Mouse (Mus musculus): ENCODE measurements at regions not wholly inside any gene's neighbourhood (a gene's known extent, or its start where the extent isn't known, plus 50 kb on each side); places are given as distances from the start of the nearest gene placed in this dataset.

DNA sequence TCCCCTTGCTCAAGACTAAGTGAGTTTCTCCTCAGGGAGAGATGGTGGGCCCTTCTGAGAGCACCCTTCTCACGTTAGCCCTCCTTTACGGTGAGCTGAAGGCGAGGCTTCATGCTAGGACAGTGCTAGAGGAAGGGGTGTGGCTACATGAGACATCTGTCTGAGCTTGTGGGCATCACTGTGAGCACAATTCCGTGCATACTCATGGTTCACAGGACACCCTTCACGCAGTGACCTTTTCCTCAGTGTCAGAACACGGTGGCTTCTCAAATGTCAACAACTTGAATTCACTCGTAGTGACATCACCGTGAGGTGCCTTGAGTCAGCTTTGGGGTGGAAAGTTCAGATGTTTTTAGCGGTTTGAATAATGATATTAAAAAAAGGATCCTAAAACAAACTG is 58.5 kb upstream of the Id2 start:
- H3K4me3 ChIP-seq (ENCODE audit: insufficient read depth, low read depth, low read length) = no peak overlapping the region
- H3K27ac ChIP-seq (ENCODE audit: insufficient read depth, low read depth, low read length) = no peak overlapping the region
- no peak for TF ChIP-seq POLR2A (IDR thresholded peaks at IDR 0.05; ENCODE audit: insufficient read depth, low read depth, low read length)
- no peak for TF ChIP-seq CTCF (IDR thresholded peaks at IDR 0.05; ENCODE audit: insufficient read depth, low read depth, low read length)
- WGBS = 89% methylated on average over 9 of the region's 9 CpGs
- H3K4me1 ChIP-seq (ENCODE audit: control insufficient read depth, insufficient read depth, low read length) = peaks cover 6% of the 10 kb centered on the region

DNA sequence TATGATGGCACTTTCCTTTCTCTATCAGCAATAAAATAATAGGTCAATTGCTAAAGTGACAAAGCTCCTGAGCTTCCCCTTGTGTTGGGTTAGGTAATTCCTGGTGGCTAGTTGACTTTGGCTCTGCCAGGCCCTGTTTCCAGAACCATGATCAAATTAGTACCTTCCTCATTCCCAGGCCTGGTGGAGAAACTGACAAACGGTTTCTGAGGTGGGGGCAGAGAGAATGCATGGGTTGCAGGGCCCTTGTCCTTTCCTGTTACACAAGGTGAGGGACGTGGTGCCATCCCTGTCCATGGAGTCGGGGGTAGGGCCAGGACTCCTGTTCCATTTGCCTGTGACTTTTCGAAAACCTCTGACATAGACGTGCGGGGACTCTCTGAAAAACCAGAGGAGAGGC is 51.2 kb upstream of the Id2 start:
- Histone ChIP-seq H3K4me3 (ENCODE audit: insufficient read depth, low read depth, low read length) (no peak overlapping the region), H3K4me1 (ENCODE audit: control insufficient read depth, insufficient read depth, low read length) (no peaks in the 10 kb centered on the region), H3K27ac (ENCODE audit: insufficient read depth, low read depth, low read length) (no peak overlapping the region)
- no peak for TF ChIP-seq CTCF (IDR thresholded peaks at IDR 0.05; ENCODE audit: insufficient read depth, low read depth, low read length)
- WGBS = 96% methylated on average over 6 of the region's 6 CpGs
